Mouse (Mus musculus) ovary, adult 2 months (tissue): ENCODE measurements around the gene Eps8l3. TPM values are rescaled to one million over a fixed set of nuclear protein-coding genes. Genes with fewer than 3 reads are reported as not detected.

ENCODE experiments used
- polyA plus RNA-seq: library from polyadenylated mRNA; depleted of rRNA; stranded (reverse); fragments of >200 nt; gene quantifications from 2 replicates; pipeline ENCODE4 v1.2.3, GENCODE M21; 2012; rRNA removed

The Eps8l3 gene
- polyA plus RNA-seq = 0.50 and 0.61 TPM in 2 replicates

DNA sequence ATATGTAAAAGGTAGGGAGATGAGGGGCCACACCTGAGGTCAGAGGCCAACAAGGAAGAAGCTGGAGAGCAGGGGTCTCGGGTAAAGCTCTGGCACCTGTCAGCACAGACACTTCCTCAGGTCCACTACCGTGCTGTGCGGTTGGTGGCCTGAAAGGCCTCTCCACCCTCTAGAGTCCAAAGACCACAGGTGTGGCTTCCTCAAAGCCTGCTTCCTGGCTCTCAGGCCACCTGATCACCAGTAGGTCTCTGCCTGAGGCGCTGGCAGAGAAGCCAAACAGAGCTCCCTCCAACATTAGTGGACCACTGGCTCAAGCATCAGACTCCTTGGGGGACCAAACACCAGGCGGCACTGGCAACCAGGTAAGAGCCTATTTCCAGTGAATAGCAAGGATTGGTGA lies at the start of gene Eps8l3:
Gene Eps8l3 (plus strand): TSS at position 225 of the 400 bp plus-strand sequence.

GRCm38 (mm10) chr3:107895720-107896569 lies 18.9 kb downstream of the Eps8l3 start, which contains the start of gene Gstm5:
Gstm5 (plus strand) TSS chr3:107895821.

DNA sequence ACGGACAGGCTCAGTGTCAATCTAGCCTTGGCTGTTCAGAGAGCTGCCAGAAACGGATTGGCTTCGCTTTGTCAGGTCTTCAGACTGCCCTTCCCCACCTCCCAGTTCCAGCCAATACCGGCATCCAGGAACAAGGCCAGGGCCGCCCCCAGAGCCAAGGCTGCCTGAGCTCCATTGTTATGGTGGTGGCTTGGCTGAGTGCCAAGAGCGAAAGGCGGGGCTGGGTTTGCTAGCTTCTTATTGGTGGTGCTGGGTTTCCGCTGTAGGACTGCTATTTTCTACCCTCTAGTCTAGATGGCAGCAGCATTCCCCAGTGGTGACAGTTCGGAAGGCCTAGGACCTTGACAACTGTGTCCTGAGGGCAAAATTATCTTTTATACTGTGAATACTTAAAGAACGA lies 54.6 kb downstream of the Eps8l3 start, which contains the start of gene Gstm7:
Gene Gstm7 (minus strand): TSS at position 148 of the 400 bp plus-strand sequence.

Other genes starting within 250 kb of the Eps8l3 start
- gene Gm10961, start 245.9 kb upstream of the Eps8l3 start, polyA plus RNA-seq = not detected in 2 replicates
- gene Strip1, start 245.5 kb upstream of the Eps8l3 start, polyA plus RNA-seq = 67.1 and 68.5 TPM in 2 replicates
- 57.1 and 61.5 TPM in 2 replicates for gene Ahcyl1, start 180.7 kb upstream of the Eps8l3 start, polyA plus RNA-seq
- 21.4 and 23.8 TPM in 2 replicates for gene Csf1, start 116.8 kb upstream of the Eps8l3 start, polyA plus RNA-seq
- 30.9 and 37.0 TPM in 2 replicates for gene Gstm5, start 18.6 kb downstream of the Eps8l3 start, polyA plus RNA-seq
- 38.2 and 70.6 TPM in 2 replicates for gene Gstm7, start 54.6 kb downstream of the Eps8l3 start, polyA plus RNA-seq
- gene Gstm6, start 66.5 kb downstream of the Eps8l3 start, polyA plus RNA-seq = 7.2 and 8.0 TPM in 2 replicates
- gene Gstm3, start 92.1 kb downstream of the Eps8l3 start, polyA plus RNA-seq = 0.29 and 0.37 TPM in 2 replicates
- 769 and 813 TPM in 2 replicates for gene Gstm2, start 109.2 kb downstream of the Eps8l3 start, polyA plus RNA-seq
- gene Gstm1, start 140.7 kb downstream of the Eps8l3 start, polyA plus RNA-seq = 1,875 and 2,662 TPM in 2 replicates
- gene Gstm4, start 167.7 kb downstream of the Eps8l3 start, polyA plus RNA-seq = 10.8 and 14.4 TPM in 2 replicates
- 259 and 297 TPM in 2 replicates for gene Ampd2, start 209.4 kb downstream of the Eps8l3 start, polyA plus RNA-seq
- gene Gnat2, start 215.6 kb downstream of the Eps8l3 start, polyA plus RNA-seq = 1.8 and 2.3 TPM in 2 replicates